Mouse (Mus musculus) heart, postnatal 0 days (tissue): ENCODE measurements around the gene Tle3.

Source experiments
- CTCF ChIP-seq: IDR thresholded peaks from 2 replicates; pipeline ENCODE4 v1.5.1; 2016; ENCODE audit warnings: antibody characterized with exemption, control low read depth, low read depth
- EP300 ChIP-seq: IDR thresholded peaks from 2 replicates; pipeline ENCODE4 v1.6.1; 2016; ENCODE audit warnings: antibody characterized with exemption, low read depth

DNA sequence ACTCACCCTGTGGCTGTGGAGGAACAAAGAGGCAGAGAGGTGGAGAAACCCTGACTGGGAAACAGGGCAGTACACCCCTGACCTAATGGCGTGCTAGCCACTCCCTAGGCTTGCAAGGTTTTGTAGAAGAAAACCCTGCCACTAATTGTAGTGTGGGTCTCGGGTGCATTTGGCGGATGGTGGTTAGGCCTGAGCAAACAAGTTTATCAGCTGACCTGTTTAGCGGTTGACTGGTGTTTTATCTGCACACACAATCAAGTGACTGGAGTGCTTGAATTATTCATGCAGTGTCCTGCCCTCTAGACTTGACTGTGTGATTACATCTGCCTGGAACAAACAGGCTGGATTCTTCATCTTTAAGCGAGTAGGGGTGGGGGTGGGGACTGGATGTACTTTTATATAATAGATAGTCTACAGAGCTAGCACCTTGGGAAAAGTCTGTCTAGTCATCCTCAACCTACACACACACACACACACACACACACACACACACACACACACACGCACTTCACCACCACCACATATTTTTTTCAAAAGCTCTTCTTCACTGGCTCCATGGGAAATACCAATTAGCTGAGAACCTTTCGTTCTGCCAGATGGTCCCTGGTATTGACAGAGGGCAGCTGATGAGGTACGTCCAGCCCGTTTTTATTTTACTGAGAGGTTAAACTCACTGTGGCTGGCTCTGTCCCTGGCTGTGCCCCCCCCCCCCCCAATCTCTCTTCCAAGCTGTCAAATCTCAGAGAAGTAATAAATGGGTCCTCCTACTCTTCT is 5.7 kb downstream of the Tle3 start:
- no peak for TF ChIP-seq CTCF
- no peak for TF ChIP-seq EP300
